Comparison of ENCODE assay signal across 8 mouse cellular contexts in genomic region chr16:92465226-92465625, GRCm38 (mm10). TPM values are rescaled to one million over a fixed set of nuclear protein-coding genes. Genes with fewer than 3 reads are reported as not detected.
A peak's percentile ranks its signal among the peaks of the same experiment; 100 is the strongest.
DNase-seq lines count a peak whose midpoint lies in the region; ATAC-seq and TF ChIP-seq lines count a peak whose summit lies in the region.

No protein-coding gene starts in this region.

- no peak overlapping the region for H3K27ac ChIP-seq in liver, adult 2 months (replicated peaks; ENCODE audit: insufficient read depth, low read depth, low read length)
- H3K27ac ChIP-seq in brown adipose tissue, adult 24 weeks (replicated peaks; ENCODE audit: low read depth, low read length): peak overlapping the region; percentile 30
- H3K27ac ChIP-seq in hindbrain, postnatal 0 days: peak overlapping the region; percentile 86
- no peak overlapping the region for H3K27ac ChIP-seq in neural tube, embryonic 13.5 days (replicated peaks)

- no peak for TF ChIP-seq POLR2A in liver, adult 2 months (IDR thresholded peaks at IDR 0.05; ENCODE audit: extremely low read depth, insufficient read depth, low read length)

- no peaks in the 10 kb centered on the region for H3K36me3 ChIP-seq in liver, adult 2 months (ENCODE audit: control insufficient read depth, insufficient read depth, low read length)
- H3K36me3 ChIP-seq in hindbrain, postnatal 0 days (ENCODE audit: insufficient read depth, low read length): no peaks in the 10 kb centered on the region
- no peaks in the 10 kb centered on the region for H3K36me3 ChIP-seq in neural tube, embryonic 13.5 days

- 12% methylated on average over 10 of the region's 10 CpGs for WGBS in liver, adult 2 months
- WGBS in hindbrain, postnatal 0 days: 2% methylated on average over 10 of the region's 10 CpGs
- 4% methylated on average over 10 of the region's 10 CpGs for WGBS in neural tube, embryonic 13.5 days

- peak overlapping the region; percentile 89 for H3K4me3 ChIP-seq in liver, adult 2 months (ENCODE audit: insufficient read depth, low read depth, low read length)
- peak overlapping the region; percentile 81 for H3K4me3 ChIP-seq in brown adipose tissue, adult 24 weeks (ENCODE audit: insufficient read depth, low read depth, low read length)
- peak overlapping the region; percentile 85 for H3K4me3 ChIP-seq in hindbrain, postnatal 0 days (ENCODE audit: low read length)
- H3K4me3 ChIP-seq in neural tube, embryonic 13.5 days: peak overlapping the region; percentile 88

- H3K9me3 ChIP-seq in hindbrain, postnatal 0 days (ENCODE audit: low read length): no peaks in the 10 kb centered on the region
- no peaks in the 10 kb centered on the region for H3K9me3 ChIP-seq in neural tube, embryonic 13.5 days

- no peak for DNase-seq in liver, adult 2 months (ENCODE audit: extremely low read depth, low read depth, low spot score)
- DNase-seq in liver: no peak
- peak; percentile 32 for DNase-seq in hindbrain, postnatal 0 days (ENCODE audit: low spot score)
- no peak for DNase-seq in urinary bladder, adult 2 months (ENCODE audit: low spot score)
- no peak for DNase-seq in gastrocnemius, adult 8-10 months (ENCODE audit: low spot score in 2 of 2)

- H3K9ac ChIP-seq in liver, adult 2 months (ENCODE audit: low read depth, low read length): peak overlapping the region; percentile 92
- peak overlapping the region; percentile 82 for H3K9ac ChIP-seq in hindbrain, postnatal 0 days (replicated peaks; ENCODE audit: low read length)
- peak overlapping the region; percentile 84 for H3K9ac ChIP-seq in neural tube, embryonic 13.5 days

- H3K27me3 ChIP-seq in liver, adult 2 months (ENCODE audit: control insufficient read depth, insufficient read depth, low read length): no peaks in the 10 kb centered on the region
- no peaks in the 10 kb centered on the region for H3K27me3 ChIP-seq in hindbrain, postnatal 0 days (ENCODE audit: insufficient read depth, low read length)
- no peaks in the 10 kb centered on the region for H3K27me3 ChIP-seq in neural tube, embryonic 13.5 days

- no peak for ATAC-seq in hindbrain, postnatal 0 days
- no peak for ATAC-seq in neural tube, embryonic 13.5 days (ENCODE audit: low read depth)
- no peak for ATAC-seq in frontal cortex, adult (ENCODE audit: low TSS enrichment)

- peaks cover 13% of the 10 kb centered on the region for H3K4me1 ChIP-seq in liver, adult 2 months (ENCODE audit: control insufficient read depth, insufficient read depth, low read length)
- H3K4me1 ChIP-seq in brown adipose tissue, adult 24 weeks (ENCODE audit: control insufficient read depth, insufficient read depth, insufficient read length, low read length): peaks cover 7% of the 10 kb centered on the region
- H3K4me1 ChIP-seq in hindbrain, postnatal 0 days (ENCODE audit: insufficient read depth, low read length): peaks cover 19% of the 10 kb centered on the region
- peaks cover 40% of the 10 kb centered on the region for H3K4me1 ChIP-seq in neural tube, embryonic 13.5 days (replicated peaks)

- H3K4me2 ChIP-seq in hindbrain, postnatal 0 days (ENCODE audit: low read depth, low read length): peak overlapping the region; percentile 87
- peak overlapping the region; percentile 82 for H3K4me2 ChIP-seq in neural tube, embryonic 13.5 days

- H3K79me2 ChIP-seq in liver, adult 2 months (ENCODE audit: control insufficient read depth, insufficient read depth, low read length): no peaks in the 10 kb centered on the region

- TF ChIP-seq CTCF in liver, adult 2 months (IDR thresholded peaks at IDR 0.05; ENCODE audit: low read depth, low read length): no peak
- no peak for TF ChIP-seq CTCF in hindbrain, postnatal 0 days (IDR thresholded peaks at IDR 0.05; ENCODE audit: low read depth)

RNA-seq across cellular contexts. Expression of gene Rcan1, which starts 5.4 kb away (rescaled TPM):
- total RNA-seq in liver, adult 2 months (2014; rRNA removed): 12.8 and 14.0 TPM in 2 replicates
- polyA plus RNA-seq in liver, adult 2 months (2012; rRNA removed): 7.8 and 8.2 TPM in 2 replicates
- 22.2 and 44.4 TPM in 2 replicates for polyA plus RNA-seq in brown adipose tissue, adult 24 weeks (2012; ENCODE audit: insufficient read depth, insufficient read length, missing spikeins)
- 78.9 and 87.1 TPM in 2 replicates for total RNA-seq in hindbrain, postnatal 0 days (2014; rRNA removed)
- polyA plus RNA-seq in hindbrain, postnatal 0 days (2015; fragmentation: Nextera tagmentation; extraction: Ambion mirVana): 63.0 and 67.4 TPM in 2 replicates
- 51.7 and 60.2 TPM in 2 replicates for polyA plus RNA-seq in neural tube, embryonic 13.5 days (2015; fragmentation: Nextera tagmentation; extraction: Ambion mirVana)
- polyA plus RNA-seq in urinary bladder, adult 2 months (2012; rRNA removed): 24.9 and 26.4 TPM in 2 replicates
- total RNA-seq in gastrocnemius, adult 8-10 months (2022): 100 to 1,000 TPM in 1 of 4 experiments, 10 to 100 TPM in 3; 60.7 to 178 (median 77.4) TPM

RNA-seq across cellular contexts. Expression of gene Clic6, which starts 20.3 kb away (rescaled TPM):
- 0.09 and 0.13 TPM in 2 replicates for total RNA-seq in liver, adult 2 months (2014; rRNA removed)
- polyA plus RNA-seq in liver, adult 2 months (2012; rRNA removed): 0.04 and 0.06 TPM in 2 replicates
- not detected in 2 replicates for polyA plus RNA-seq in brown adipose tissue, adult 24 weeks (2012; ENCODE audit: insufficient read depth, insufficient read length, missing spikeins)
- 4.5 and 6.2 TPM in 2 replicates for total RNA-seq in hindbrain, postnatal 0 days (2014; rRNA removed)
- 7.7 and 8.9 TPM in 2 replicates for polyA plus RNA-seq in hindbrain, postnatal 0 days (2015; fragmentation: Nextera tagmentation; extraction: Ambion mirVana)
- 0.54 and 2.1 TPM in 2 replicates for polyA plus RNA-seq in neural tube, embryonic 13.5 days (2015; fragmentation: Nextera tagmentation; extraction: Ambion mirVana)
- 0.25 and 0.27 TPM in 2 replicates for polyA plus RNA-seq in urinary bladder, adult 2 months (2012; rRNA removed)
- total RNA-seq in gastrocnemius, adult 8-10 months (2022): under 1 TPM in 2 of 4 experiments, not detected in 2; 0.10 to 0.11 TPM

Comparison
In these comparisons a context has a peak if more than half of its experiments do, and no peak if none do; other contexts are left out.
1. H3K27ac ChIP-seq: peak in brown adipose tissue, adult 24 weeks (single experiment) and hindbrain, postnatal 0 days (single experiment); none in liver, adult 2 months (single experiment) and neural tube, embryonic 13.5 days (single experiment).
2. Peak in every context shown above with its lines, with median percentiles within 50 percentile points of each other: H3K4me3 ChIP-seq and H3K9ac ChIP-seq.